Mouse (Mus musculus) myocyte (in vitro differentiated cells): ENCODE data around the gene Arhgap15. TPM values are rescaled to one million over a fixed set of nuclear protein-coding genes. Genes with fewer than 3 reads are reported as not detected.

Source experiments
- H3K27me3 ChIP-seq: one replicate; pipeline ENCODE4 v1.6.1; 2011; ENCODE audit not compliant: control insufficient read depth, insufficient read depth, insufficient read length
- H3K36me3 ChIP-seq: one replicate; pipeline ENCODE4 v1.6.1; 2011; ENCODE audit not compliant: control insufficient read depth, insufficient read depth
- H3K4me2 ChIP-seq: one replicate; pipeline ENCODE4 v1.6.1; 2011; ENCODE audit warnings: low read depth, control low read depth
- H3K4me3 ChIP-seq: one replicate; pipeline ENCODE4 v1.5.1; 2011; ENCODE audit warnings: mild to moderate bottlenecking, control low read depth, moderate library complexity
- H3K79me2 ChIP-seq: one replicate; pipeline ENCODE4 v1.6.1; 2011; ENCODE audit not compliant: control insufficient read depth, insufficient read depth
- H3ac ChIP-seq: one replicate; pipeline ENCODE4 v1.6.1; 2011; ENCODE audit not compliant: control insufficient read depth, insufficient read length
- CEBPB ChIP-seq: IDR thresholded peaks from 2 replicates; pipeline ENCODE4 v1.6.1; 2011; ENCODE audit warnings: mild to moderate bottlenecking, moderate library complexity; ENCODE audit not compliant: poor library complexity, insufficient read depth, severe bottlenecking
- E2F4 ChIP-seq: IDR thresholded peaks from one replicate; pipeline ENCODE4 v1.6.1; 2011; ENCODE audit warnings: mild to moderate bottlenecking, control low read depth, moderate library complexity; ENCODE audit not compliant: insufficient read depth
- MAX ChIP-seq: IDR thresholded peaks from one replicate; pipeline ENCODE4 v1.6.1; 2011; ENCODE audit warnings: low read depth, mild to moderate bottlenecking, control low read depth
- MYOD1 ChIP-seq, 3 experiments: IDR thresholded peaks; one replicate each; pipeline ENCODE4 v1.6.1; 2011; ENCODE audit warnings: control low read depth in 2 of 3, low read depth in 2 of 3, mild to moderate bottlenecking in 2 of 3, moderate library complexity in 1 of 3; ENCODE audit not compliant: insufficient read length in 2 of 3, control insufficient read depth in 1 of 3
- MYOG ChIP-seq, 3 experiments: IDR thresholded peaks; one replicate each; pipeline ENCODE4 v1.6.1; 2011; ENCODE audit warnings: control low read depth in 2 of 3, low read depth in 2 of 3, mild to moderate bottlenecking in 2 of 3; ENCODE audit not compliant: insufficient read length in 2 of 3, control insufficient read depth in 1 of 3, insufficient read depth in 1 of 3
- POLR2A ChIP-seq: IDR thresholded peaks from one replicate; pipeline ENCODE4 v1.6.1; 2011; ENCODE audit warnings: low read depth, mild to moderate bottlenecking, control low read depth, moderate library complexity; ENCODE audit not compliant: insufficient read length
- POLR2AphosphoS2 ChIP-seq: IDR thresholded peaks from one replicate; pipeline ENCODE4 v1.6.1; 2011; ENCODE audit warnings: low read depth, control low read depth; ENCODE audit not compliant: insufficient read length
- REST ChIP-seq: IDR thresholded peaks from one replicate; pipeline ENCODE4 v1.6.1; 2011; ENCODE audit warnings: mild to moderate bottlenecking, control low read depth, moderate library complexity; ENCODE audit not compliant: insufficient read depth, insufficient read length
- SRF ChIP-seq: IDR thresholded peaks from one replicate; pipeline ENCODE4 v1.6.1; 2011; ENCODE audit warnings: low read depth; ENCODE audit not compliant: control insufficient read depth, insufficient read length
- TCF12 ChIP-seq: IDR thresholded peaks from one replicate; pipeline ENCODE4 v1.6.1; 2011; ENCODE audit warnings: mild to moderate bottlenecking, control low read depth; ENCODE audit not compliant: poor library complexity, insufficient read depth, severe bottlenecking
- TCF3 ChIP-seq: IDR thresholded peaks from one replicate; pipeline ENCODE4 v1.6.1; 2011; ENCODE audit warnings: low read depth, control low read depth; ENCODE audit not compliant: insufficient read length
- USF1 ChIP-seq: IDR thresholded peaks from one replicate; pipeline ENCODE4 v1.6.1; 2011; ENCODE audit warnings: low read depth, mild to moderate bottlenecking, control low read depth, moderate library complexity
- polyA plus RNA-seq: library from polyadenylated mRNA; unstranded; fragments of >200 nt; fragmentation: generic; extraction: Trizol; gene quantifications from one replicate; pipeline ENCODE4 v1.2.1, GENCODE M21; 2012; ENCODE audit warnings: missing spikeins

The Arhgap15 gene
- polyA plus RNA-seq, 1 experiment, result not detected

GRCm38 (mm10) chr2:44397209-44397608, 648.6 kb downstream of the Arhgap15 start:
- Histone ChIP-seq H3K4me3 (no peak overlapping the region), H3K79me2 (no peaks in the 10 kb centered on the region), H3K36me3 (no peaks in the 10 kb centered on the region), H3K4me2 (no peak overlapping the region), H3K27me3 (no peaks in the 10 kb centered on the region), H3ac (no peak overlapping the region)
- TF ChIP-seq TCF3 (no peak), REST (no peak), USF1 (no peak), MAX (no peak), MYOG (IDR thresholded peaks at IDR 0.05; ENCODE audit: control insufficient read depth in 1 of 3, insufficient read depth in 1 of 3, insufficient read length in 2 of 3, low read depth in 2 of 3) (no peak), SRF (no peak), E2F4 (no peak)

GRCm38 (mm10) chr2:44397735-44398337, 649.2 kb downstream of the Arhgap15 start:
- Histone ChIP-seq H3K4me3 (no peak overlapping the region), H3K4me2 (no peak overlapping the region), H3ac (no peak overlapping the region), H3K79me2 (no peaks in the 10 kb centered on the region), H3K36me3 (no peaks in the 10 kb centered on the region), H3K27me3 (no peaks in the 10 kb centered on the region)
- TF ChIP-seq MAX (no peak), MYOD1 (IDR thresholded peaks at IDR 0.05; ENCODE audit: control insufficient read depth in 1 of 3, insufficient read length in 2 of 3, low read depth in 2 of 3) (no peak)

GRCm38 (mm10) chr2:44399191-44399926, 650.7 kb downstream of the Arhgap15 start:
- H3ac ChIP-seq, result no peak overlapping the region
- H3K27me3 ChIP-seq, result no peaks in the 10 kb centered on the region
- no peaks in the 10 kb centered on the region for H3K79me2 ChIP-seq
- H3K4me2 ChIP-seq, result no peak overlapping the region
- H3K36me3 ChIP-seq, result no peaks in the 10 kb centered on the region
- no peak for TF ChIP-seq E2F4
- no peak for TF ChIP-seq TCF12
- TF ChIP-seq POLR2A, result no peak
- no peak for TF ChIP-seq MYOD1 (IDR thresholded peaks at IDR 0.05; ENCODE audit: control insufficient read depth in 1 of 3, insufficient read length in 2 of 3, low read depth in 2 of 3)
- no peak overlapping the region for H3K4me3 ChIP-seq

- H3K4me3 ChIP-seq, result no peak overlapping the region
- no peaks in the 10 kb centered on the region for H3K27me3 ChIP-seq
- no peaks in the 10 kb centered on the region for H3K79me2 ChIP-seq
- no peaks in the 10 kb centered on the region for H3K36me3 ChIP-seq
- TF ChIP-seq MAX (no peak), USF1 (no peak), REST (no peak), TCF3 (no peak), MYOG (IDR thresholded peaks at IDR 0.05; ENCODE audit: control insufficient read depth in 1 of 3, insufficient read depth in 1 of 3, insufficient read length in 2 of 3, low read depth in 2 of 3) (no peak), POLR2AphosphoS2 (no peak)
- H3ac ChIP-seq, result no peak overlapping the region
- no peak overlapping the region for H3K4me2 ChIP-seq
Measured at GRCm38 (mm10) chr2:44401704-44402422, 653.2 kb downstream of the Arhgap15 start.

DNA sequence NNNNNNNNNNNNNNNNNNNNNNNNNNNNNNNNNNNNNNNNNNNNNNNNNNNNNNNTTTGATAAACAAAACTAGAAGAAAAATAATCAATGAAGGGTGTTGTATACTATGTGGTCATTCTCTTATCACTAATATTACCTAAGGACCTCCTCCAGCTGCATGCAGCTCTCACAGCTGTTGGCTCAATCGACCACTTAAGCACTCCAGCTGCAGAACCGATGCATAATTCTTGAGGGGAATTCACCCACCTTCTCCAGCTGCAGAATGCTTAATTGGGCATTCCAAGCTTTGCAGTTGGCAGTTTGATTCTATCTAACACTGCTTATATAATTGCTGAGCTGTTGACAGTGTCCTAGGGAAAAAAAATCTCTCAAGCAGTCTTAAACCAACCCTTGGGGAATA, 663.0 kb downstream of the Arhgap15 start:
- no peak overlapping the region for H3ac ChIP-seq
- H3K36me3 ChIP-seq, result no peaks in the 10 kb centered on the region
- H3K27me3 ChIP-seq, result no peaks in the 10 kb centered on the region
- no peaks in the 10 kb centered on the region for H3K79me2 ChIP-seq
- no peak overlapping the region for H3K4me2 ChIP-seq
- TF ChIP-seq USF1, result no peak
- TF ChIP-seq MYOD1 (IDR thresholded peaks at IDR 0.05; ENCODE audit: control insufficient read depth in 1 of 3, insufficient read length in 2 of 3, low read depth in 2 of 3), result no peak
- no peak for TF ChIP-seq REST
- no peak for TF ChIP-seq POLR2A
- no peak for TF ChIP-seq MAX
- TF ChIP-seq E2F4, result no peak
- no peak for TF ChIP-seq CEBPB
- H3K4me3 ChIP-seq, result no peak overlapping the region
